Mouse (Mus musculus) inflammation-experienced regulatory T-cells, adult 16 weeks (primary cell): Measurements from ENCODE around the gene Tmem159. TPM values are rescaled to one million over a fixed set of nuclear protein-coding genes. Genes with fewer than 3 reads are reported as not detected.

Source experiments
- polyA plus RNA-seq: library from polyadenylated mRNA; unstranded; fragments of 100-300 nt; shearing (Covaris generic); gene quantifications from one replicate; pipeline ENCODE4 v1.2.1, GENCODE M21; 2017

Gene Tmem159
- polyA plus RNA-seq: 9.3 TPM

DNA sequence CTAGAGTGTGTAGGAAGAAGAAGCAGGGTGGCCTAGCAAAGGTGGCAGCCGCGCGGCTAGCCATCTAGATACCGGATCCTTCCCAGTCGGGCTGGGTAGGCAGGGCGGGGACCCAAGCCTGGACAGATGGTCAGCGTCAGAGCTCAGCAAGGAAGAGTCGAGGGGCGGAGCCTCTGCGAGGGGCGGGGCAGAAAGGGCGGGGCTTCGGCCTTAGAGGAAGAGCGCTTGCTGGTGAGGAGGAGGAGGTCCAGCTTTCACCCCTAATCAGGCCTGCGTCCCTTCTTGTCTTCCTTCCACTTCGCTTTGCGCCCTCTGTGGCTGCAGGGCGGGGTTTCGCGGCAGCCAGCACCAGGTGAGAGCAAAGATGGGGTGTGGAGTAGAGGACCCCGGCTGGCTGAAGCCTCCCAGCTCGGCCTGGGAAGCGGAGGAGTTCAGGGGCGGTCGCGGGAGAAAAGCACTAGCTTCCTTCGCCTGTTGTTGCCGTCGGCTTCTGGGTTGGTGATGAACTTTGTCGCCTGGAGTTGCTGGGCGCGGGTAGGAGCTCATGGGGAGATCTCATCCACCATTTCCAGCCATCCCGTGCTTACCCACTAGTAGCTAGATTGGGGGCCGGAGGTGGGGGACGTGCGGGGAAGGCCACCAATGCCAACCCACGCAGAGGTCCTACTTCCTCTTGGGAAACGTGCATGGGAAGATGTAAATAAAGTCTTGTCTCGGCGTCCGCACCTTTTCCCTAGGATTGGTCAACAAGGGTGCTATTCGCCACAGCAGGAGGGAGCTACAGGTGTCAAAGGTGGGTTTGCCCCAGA, at the start of gene Tmem159:
Tmem159 (plus strand) TSS at position 190 of the 809 bp plus-strand sequence.

DNA sequence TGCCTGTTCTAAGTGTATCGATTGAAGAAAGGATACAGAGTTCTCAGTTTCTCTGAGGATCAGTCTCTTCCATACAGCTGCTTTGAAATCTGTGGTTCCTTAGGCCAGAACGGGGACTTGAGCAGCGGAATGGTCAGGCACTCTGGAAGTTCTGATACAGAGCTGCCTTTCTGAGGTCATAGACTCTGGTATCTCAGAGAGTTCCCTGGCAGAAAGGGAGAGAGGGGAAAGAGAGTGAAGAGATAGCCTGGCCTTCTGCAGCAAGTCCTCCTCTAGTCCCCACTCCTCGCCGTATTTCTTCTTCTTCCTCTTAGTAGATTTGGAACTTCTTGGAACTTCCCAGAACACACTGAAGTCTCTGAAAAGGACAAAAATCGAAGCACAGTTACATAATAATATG, 7.0 kb upstream of the Tmem159 start, which contains the start of gene Dnah3:
Dnah3 (minus strand) TSS at position 101 of the 400 bp plus-strand sequence.

GRCm38 (mm10) chr7:120145191-120145590, 43.0 kb downstream of the Tmem159 start, which contains the start of gene Zp2:
Zp2 (minus strand) TSS chr7:120145291.

Other genes with a start within 250 kb of the Tmem159 start
- gene Lyrm1, start 206.5 kb upstream of the Tmem159 start, polyA plus RNA-seq: 18.6 TPM
- gene Dcun1d3, start 206.1 kb upstream of the Tmem159 start, polyA plus RNA-seq: 19.8 TPM
- 0.07 TPM for gene Dnah3, start 7.1 kb upstream of the Tmem159 start, polyA plus RNA-seq
- gene Zp2, start 42.9 kb downstream of the Tmem159 start, polyA plus RNA-seq: not detected
- not detected for gene Anks4b, start 71.5 kb downstream of the Tmem159 start, polyA plus RNA-seq
- not detected for gene Crym, start 99.8 kb downstream of the Tmem159 start, polyA plus RNA-seq
- not detected for gene Abca14, start 101.6 kb downstream of the Tmem159 start, polyA plus RNA-seq
- not detected for gene Abca15, start 226.3 kb downstream of the Tmem159 start, polyA plus RNA-seq